Mouse (Mus musculus) kidney, adult 11 months (tissue): Measurements from ENCODE around the gene Pdcd2.
A peak's percentile ranks its signal among the peaks of the same experiment; 100 is the strongest.
"Not testable (repeated sequence)": the region's sequence is repeated elsewhere in the genome, so short reads cannot be mapped to it uniquely, and the experiment has no call there.

Experiments
- DNase-seq: peaks from one replicate; pipeline ENCODE4 v3.0.0; 2022

Pdcd2 gene

DNA sequence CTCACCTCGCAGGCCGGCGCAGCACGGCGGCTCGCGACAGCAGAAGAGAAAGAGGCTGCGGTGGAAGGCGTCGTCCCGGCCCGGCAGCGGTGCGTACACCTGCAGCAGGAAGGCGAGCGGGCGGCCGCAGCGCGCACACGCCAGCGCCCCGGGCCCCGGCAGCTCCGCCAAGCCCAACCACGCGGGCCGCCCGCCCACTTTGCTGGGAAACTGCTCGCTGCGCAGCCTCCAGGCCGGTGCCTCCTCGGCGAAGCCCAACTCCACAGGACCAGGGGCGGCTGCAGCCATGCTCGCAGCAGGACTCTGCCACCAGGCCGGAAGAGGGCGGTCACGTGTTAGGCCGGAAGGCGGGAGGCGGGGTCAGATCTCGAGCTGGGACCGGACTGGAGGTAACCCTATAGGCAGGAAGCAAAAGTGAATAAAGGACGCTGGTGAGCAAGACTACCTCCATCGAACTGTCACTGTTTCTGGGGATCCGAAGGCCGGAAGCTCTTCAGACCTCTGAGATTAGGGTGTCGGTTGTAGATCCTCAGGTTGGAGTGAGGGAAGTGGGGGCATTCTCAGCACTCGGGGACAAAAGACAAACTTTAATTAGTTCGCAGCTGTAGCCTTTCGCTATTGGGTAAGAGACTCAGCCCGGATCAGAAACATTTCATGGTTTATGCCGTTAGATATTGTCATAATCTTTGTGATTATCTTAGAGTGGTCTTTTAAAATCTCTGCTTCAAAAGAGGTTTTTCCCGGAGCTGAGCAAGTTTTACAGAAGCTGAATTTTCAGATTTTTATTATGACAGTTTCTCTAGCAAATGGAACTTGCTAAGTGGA lies at the start of gene Pdcd2:
Gene Pdcd2, minus strand, starts transcription at position 316 of the 825 bp plus-strand sequence.
- peak; percentile 95 for DNase-seq

DNA sequence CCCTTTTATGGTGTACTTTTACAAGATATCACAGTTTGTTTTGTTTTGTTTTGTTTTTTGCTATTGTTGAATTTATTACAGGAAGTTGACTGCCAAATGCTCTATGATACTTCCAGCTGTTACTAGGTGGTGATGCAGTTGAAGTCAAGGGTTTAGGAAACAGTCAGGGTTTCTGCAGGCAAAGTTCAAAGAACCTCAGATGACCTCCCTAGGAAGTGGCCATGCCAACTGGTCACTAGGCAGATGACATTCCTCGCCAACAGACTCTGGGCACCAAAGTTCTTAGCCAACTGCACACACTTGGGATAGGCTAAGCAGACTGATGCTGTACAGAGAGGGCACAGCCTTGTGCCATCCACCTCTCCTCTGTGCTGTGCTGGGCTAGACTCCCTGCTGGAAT lies 48.0 kb upstream of the Pdcd2 start:
- DNase-seq, result no peak

- no peak for DNase-seq
These were observed 39.8 kb upstream of the Pdcd2 start for GRCm38 (mm10) chr17:15566908-15567307.

DNA sequence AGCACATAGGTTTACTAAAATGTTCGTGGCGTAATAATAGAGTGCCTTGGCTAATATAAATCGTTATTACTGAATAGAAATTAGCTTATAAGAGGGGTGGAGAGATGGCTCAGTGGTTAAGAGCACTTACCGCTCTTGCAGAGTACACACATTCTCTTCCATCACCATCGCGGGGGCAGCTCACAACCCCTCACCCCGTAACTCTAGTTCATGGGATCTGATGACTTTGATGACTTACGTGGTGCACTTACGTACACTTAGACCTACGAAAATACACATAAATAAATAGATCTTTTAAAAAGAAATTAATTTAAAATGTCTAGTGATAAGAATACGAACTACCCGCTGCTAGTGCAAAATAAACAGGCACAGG lies 37.8 kb upstream of the Pdcd2 start:
- peak; percentile 16 for DNase-seq

DNA sequence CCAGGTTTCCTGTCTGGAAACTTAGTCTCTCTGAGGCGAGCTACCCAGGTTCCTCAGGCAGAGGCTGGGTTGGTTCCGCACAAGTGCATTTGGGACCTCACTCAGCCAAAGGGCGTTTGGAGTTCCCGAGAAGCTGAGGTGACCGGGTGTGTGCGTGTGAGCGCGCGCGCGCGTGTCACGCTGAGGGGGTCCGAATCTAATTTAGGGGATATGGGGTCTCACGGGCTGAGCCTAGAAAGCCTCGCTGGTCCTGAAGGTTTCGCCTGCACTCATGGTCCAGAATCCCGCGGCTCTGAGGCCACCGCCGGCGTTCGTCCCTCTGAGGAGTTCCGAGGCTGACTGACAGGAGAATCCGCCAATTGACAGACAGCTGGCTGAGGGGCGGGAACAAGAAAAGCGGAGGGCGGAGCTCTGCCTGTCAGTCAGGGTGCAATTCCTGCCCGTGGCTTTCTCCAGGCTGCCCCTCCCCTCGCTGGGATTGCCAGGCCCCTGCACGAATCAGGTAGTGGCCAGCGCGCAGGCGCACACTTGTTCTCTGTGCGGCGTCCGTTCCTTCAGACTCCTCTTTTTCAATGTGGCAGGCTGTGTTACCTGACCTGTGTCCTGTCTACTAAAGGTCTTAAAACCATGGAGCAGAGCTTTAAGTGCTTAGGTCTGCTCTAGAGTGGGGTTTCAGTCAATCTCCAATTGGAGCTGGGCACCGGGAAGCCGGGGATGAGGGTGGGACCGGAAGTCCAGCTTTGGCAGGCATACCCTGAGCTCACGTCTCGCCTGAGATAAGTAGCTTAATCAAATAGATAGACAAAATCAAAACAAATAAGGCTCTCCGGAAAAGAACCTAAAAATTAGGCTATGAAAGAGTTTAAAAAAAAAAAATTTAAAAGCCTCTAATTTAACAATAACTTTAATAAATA lies 37.2 kb upstream of the Pdcd2 start, which contains the start of gene Prdm9:
Gene Prdm9, minus strand, starts transcription at position 341 of the 914 bp plus-strand sequence.
- DNase-seq, result peak; percentile 99

DNA sequence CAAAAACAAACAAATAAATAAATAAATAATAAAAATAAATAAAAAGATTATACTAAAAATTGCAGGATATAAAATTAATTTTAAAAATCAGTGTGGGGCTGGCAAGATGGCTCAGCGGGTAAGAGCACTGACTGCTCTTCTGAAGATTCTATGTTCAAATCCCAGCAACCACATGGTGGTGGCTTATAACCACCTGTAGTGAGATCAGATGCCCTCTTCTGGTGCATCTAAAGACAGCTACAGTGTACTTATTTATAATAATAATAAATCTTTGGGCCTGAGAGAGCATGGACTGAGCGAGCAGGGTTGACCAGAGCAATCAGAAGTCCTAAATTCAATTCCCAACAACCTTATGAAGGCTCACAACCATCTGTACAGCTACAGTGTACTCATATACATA lies 32.8 kb upstream of the Pdcd2 start:
- no peak for DNase-seq

- no peak for DNase-seq
These were observed 22.6 kb upstream of the Pdcd2 start for GRCm38 (mm10) chr17:15549713-15550112.

- DNase-seq, result no peak
These were observed 19.3 kb upstream of the Pdcd2 start for GRCm38 (mm10) chr17:15546440-15546839.

GRCm38 (mm10) chr17:15543868-15544267 lies 16.8 kb upstream of the Pdcd2 start:
- not testable (repeated sequence) for DNase-seq

DNA sequence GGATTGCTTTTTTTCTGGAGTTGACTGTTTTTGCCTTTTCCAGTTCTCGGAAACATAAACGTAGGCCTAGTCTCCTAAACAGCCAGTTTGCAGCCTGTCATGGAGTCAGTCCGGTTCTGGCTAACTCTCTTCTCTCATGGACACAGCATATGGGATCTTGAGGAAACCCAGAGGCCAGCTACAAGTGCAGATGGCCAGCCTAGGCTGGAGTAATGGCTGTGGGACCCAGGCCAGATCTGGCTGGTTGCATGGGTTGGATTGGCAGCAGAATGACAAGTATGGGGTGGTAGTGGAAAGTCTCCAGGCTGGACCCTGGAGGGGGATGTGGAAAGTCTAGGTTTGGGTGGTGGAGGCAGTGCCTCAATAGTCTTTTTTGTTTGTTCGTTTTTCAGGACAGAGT lies 13.2 kb upstream of the Pdcd2 start:
- DNase-seq, result no peak

DNA sequence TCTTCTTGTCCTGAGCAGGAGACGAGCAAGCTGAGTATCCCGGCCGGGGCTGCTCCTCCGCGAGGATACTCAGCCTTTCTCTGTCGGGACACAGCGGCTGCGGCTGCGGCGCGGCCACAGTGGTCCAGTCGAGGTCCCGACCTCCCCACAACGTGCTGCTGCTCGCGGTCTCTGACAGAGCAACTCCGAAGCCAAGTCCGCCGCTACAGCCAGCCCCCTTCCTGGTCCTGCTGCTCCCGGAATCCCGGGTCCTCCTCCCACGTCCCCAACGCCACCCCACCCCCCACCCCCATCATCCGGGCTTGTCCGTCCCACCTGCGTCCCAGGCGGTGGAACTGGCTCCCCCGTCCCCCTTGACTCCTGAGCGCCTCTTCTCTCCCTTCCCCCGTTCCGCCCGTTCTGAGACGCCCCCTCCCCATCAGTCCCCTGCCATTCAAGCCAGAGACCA lies 9.4 kb upstream of the Pdcd2 start:
- DNase-seq, result no peak

GRCm38 (mm10) chr17:15535943-15536342 lies 8.8 kb upstream of the Pdcd2 start:
- no peak for DNase-seq

GRCm38 (mm10) chr17:15535162-15535800 lies 8.2 kb upstream of the Pdcd2 start:
- DNase-seq, result no peak

DNA sequence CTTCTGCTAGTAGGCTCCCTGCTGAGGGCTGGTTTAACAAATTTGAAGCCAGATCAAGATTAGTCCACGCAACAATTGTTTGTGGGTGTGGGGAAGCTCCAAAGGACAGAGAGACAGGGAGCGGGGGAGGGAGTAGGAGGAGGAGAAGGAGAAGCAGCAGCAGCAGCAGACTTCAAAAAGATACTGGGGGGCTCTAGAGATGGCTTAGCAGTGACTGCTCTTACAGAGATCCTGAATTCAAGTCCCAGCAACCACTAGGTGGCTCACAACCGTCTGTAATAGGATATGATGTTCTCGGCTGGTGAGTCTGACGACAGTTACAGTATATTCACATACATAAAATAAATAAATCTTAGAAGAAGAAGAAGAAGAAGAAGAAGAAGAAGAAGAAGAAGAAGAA lies 3.0 kb upstream of the Pdcd2 start:
- DNase-seq, result no peak

- DNase-seq, result no peak
These were observed 1.8 kb upstream of the Pdcd2 start for GRCm38 (mm10) chr17:15528887-15529286.

- DNase-seq, result no peak
These were observed 673 bp upstream of the Pdcd2 start for GRCm38 (mm10) chr17:15527811-15528136.

DNA sequence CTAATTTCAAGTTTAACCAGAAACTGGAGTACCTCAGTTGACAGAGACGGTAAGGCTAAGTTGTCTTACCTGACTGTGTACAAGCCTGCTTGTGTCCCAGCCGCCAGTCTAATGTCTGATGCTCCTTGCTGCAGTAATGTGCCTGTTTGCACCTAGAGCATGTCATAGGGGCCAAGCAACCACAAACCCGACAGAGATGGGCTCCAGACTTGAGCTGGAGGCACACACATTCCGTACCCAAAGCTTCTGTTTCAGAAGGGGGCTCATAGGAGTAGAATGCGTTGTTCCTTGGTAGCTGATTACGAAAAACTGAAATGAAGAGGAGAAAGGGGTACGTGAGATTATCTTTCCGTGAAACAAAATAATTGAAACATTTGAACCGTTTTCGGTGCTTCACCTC lies 797 bp downstream of the Pdcd2 start:
- DNase-seq, result no peak

DNA sequence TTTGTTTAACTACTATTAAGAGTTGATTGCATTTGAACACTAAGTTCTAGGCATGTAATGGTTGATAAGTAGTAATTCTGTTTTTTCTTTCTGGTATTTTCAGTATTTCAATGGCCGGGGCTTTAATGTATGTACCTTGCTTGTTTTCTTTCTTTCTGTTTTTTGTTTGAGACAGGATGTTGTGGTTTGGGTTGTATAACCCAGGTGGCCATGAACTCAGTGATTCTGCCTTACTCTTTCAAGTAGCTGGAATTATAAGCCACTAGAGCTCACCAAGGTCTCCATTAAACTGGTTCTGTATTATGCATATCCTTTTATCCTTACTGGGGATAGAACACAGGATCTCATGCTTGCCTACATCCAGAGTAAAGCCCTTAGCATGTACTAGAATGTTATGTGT lies 8.3 kb downstream of the Pdcd2 start:
- DNase-seq, result no peak

DNA sequence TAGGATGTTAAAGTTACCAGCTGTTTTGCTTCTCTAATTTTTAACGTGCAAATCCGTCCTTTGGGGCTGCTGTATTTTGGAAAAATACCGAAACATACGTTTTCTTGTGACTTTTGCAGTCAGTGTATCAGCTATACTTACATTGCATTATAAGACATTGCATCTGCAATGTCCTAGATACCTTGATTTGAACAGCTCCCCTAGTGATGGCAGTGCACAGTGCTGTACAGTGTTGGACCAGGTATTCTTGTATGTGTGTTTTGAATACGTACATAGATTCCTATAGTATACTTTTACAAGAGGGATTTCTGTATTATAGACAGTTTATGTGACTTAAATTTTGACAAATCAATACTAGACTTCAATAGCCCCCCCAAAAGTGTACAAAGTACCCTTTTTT lies 8.9 kb downstream of the Pdcd2 start:
- DNase-seq, result no peak

DNA sequence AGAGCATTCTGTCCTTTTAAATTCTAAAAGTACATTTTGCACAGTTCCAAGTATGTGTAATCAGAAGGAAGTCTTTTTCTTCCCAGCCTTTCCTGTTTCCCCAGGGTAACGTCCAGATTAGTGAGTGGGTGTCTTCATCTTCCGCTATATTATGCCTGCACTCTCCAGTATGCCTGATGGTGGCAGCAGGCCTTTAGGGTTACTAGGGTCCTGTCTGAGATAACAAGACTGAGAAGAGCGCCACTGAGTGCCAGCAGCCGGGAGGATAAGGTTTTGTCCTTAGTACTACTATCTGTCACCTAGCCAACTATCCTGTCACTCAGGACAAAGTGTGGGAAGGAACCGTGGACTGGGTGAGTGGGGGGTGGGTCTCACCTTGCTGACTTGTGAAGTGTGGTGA lies 9.3 kb downstream of the Pdcd2 start:
- no peak for DNase-seq

- DNase-seq, result no peak
These were observed 16.4 kb downstream of the Pdcd2 start for GRCm38 (mm10) chr17:15510694-15511093.

DNA sequence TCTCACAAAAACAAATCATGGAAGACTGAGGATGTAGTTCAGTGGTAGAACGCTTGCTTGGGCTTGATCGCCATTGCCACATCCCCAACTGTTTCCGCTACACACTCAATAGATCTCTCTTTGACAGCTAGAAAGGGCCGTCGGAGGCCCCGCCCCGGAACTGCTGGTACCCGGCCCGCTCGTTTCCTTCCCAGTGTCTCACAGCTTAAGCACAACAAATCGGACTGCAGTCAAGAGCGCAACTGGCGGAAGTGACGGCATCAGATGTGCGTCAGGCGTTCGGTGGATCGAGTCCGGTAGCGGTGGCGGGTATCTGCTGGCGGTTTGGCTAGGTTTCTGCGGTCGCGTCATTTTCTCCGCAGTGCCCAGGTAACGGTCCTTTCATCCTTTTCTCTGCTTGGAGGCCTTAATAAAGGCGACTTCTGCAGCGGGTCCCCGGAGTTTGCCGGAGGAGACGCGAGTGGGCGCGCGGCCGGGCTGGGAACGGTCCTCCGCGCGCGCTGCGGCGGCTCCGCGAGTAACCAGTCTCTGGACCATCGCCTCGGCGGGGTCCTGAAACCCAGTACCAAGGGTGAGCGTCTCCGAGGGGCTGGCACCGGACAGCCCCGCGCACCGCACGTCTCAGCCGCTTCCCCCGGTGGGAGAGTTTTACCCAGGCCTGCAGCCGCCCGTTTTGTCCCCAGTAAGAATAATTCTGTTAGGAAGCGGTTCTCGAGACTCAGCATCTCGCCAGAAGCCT lies 27.3 kb downstream of the Pdcd2 start, which contains the start of the genes Psmb1 and Tbp:
Gene Psmb1, minus strand, starts transcription at position 96 of the 739 bp plus-strand sequence.
Gene Tbp, plus strand, starts transcription at position 233 of the 739 bp plus-strand sequence.
- peak; percentile 99 for DNase-seq

GRCm38 (mm10) chr17:15498753-15499113 lies 28.4 kb downstream of the Pdcd2 start:
- no peak for DNase-seq
